Mouse (Mus musculus): ENCODE data around the gene Dmap1.

GRCm38 (mm10) chr4:117676903-117677302, 5.2 kb downstream of the Dmap1 start:
- TF ChIP-seq POLR2A (IDR thresholded peaks at IDR 0.05; ENCODE audit: insufficient read depth, low read length) (no peak), EP300 (IDR thresholded peaks at IDR 0.05; ENCODE audit: insufficient read depth, low read depth, low read length) (no peak), CTCF (IDR thresholded peaks at IDR 0.05; ENCODE audit: low read depth, low read length) (peak; percentile 85)
